Mouse (Mus musculus) liver, adult 2 months (tissue): ENCODE results near the gene Creb5. TPM values are rescaled to one million over a fixed set of nuclear protein-coding genes. Genes with fewer than 3 reads are reported as not detected.

Experiments used
- DNase-seq: peaks from one replicate; pipeline ENCODE4 v3.0.0-alpha.2; 2011; ENCODE audit warnings: low read depth, low spot score; ENCODE audit errors: extremely low read depth
- H3K27ac ChIP-seq: fragments of 200-500 bp; replicated peaks from 2 replicates; pipeline ENCODE4 v1.5.1; 2012; ENCODE audit warnings: low read depth, mild to moderate bottlenecking, control low read depth, inconsistent platforms, low read length; ENCODE audit not compliant: insufficient read depth
- H3K27me3 ChIP-seq: fragments of 200-500 bp; 2 replicates; pipeline ENCODE4 v1.6.1; 2012; ENCODE audit warnings: mild to moderate bottlenecking, moderate library complexity, low read length, inconsistent platforms; ENCODE audit not compliant: control insufficient read depth, insufficient read depth
- H3K36me3 ChIP-seq: fragments of 200-500 bp; 2 replicates; pipeline ENCODE4 v1.6.1; 2012; ENCODE audit warnings: low read length, inconsistent platforms; ENCODE audit not compliant: control insufficient read depth, insufficient read depth
- H3K4me1 ChIP-seq: fragments of 200-500 bp; 2 replicates; pipeline ENCODE4 v1.6.1; 2011; ENCODE audit warnings: low read length; ENCODE audit not compliant: control insufficient read depth, insufficient read depth
- H3K4me3 ChIP-seq: fragments of 200-500 bp; 2 replicates; pipeline ENCODE4 v1.5.1; 2011; ENCODE audit warnings: low read depth, mild to moderate bottlenecking, control low read depth, low read length, moderate library complexity; ENCODE audit not compliant: insufficient read depth
- H3K79me2 ChIP-seq: fragments of 200-500 bp; 2 replicates; pipeline ENCODE4 v1.6.1; 2012; ENCODE audit warnings: inconsistent platforms, mild to moderate bottlenecking, low read length, moderate library complexity; ENCODE audit not compliant: control insufficient read depth, insufficient read depth
- H3K9ac ChIP-seq: fragments of 200-500 bp; 2 replicates; pipeline ENCODE4 v1.6.1; 2012; ENCODE audit warnings: low read depth, mild to moderate bottlenecking, control low read depth, inconsistent platforms, low read length
- CTCF ChIP-seq: fragments of 200-500 bp; IDR thresholded peaks from 2 replicates; pipeline ENCODE4 v1.5.1; 2011; ENCODE audit warnings: low read depth, low read length, control low read depth
- POLR2A ChIP-seq: fragments of 200-500 bp; IDR thresholded peaks from 2 replicates; pipeline ENCODE4 v1.6.1; 2011; ENCODE audit warnings: low read length, control low read depth; ENCODE audit not compliant: insufficient read depth; ENCODE audit errors: extremely low read depth
- WGBS: fragments of 180-500 bp; shearing (Covaris S2); methylation state at CpG from one replicate; pipeline ENCODE4 v1.1.7; 2018; 5-methylcytosine and 5-hydroxymethylcytosine counted together
- polyA plus RNA-seq: library from polyadenylated mRNA; depleted of rRNA; stranded (reverse); fragments of >200 nt; gene quantifications from 2 replicates; pipeline ENCODE4 v1.2.3, GENCODE M21; 2012; rRNA removed
- total RNA-seq: library from RNA; depleted of rRNA; stranded (reverse); fragments of >200 nt; gene quantifications from 2 replicates; pipeline ENCODE4 v1.2.3, GENCODE M21; 2014; rRNA removed

Creb5 gene
- total RNA-seq, result 0.18 and 0.20 TPM in 2 replicates
- polyA plus RNA-seq, result 0.01 and 0.02 TPM in 2 replicates

DNA sequence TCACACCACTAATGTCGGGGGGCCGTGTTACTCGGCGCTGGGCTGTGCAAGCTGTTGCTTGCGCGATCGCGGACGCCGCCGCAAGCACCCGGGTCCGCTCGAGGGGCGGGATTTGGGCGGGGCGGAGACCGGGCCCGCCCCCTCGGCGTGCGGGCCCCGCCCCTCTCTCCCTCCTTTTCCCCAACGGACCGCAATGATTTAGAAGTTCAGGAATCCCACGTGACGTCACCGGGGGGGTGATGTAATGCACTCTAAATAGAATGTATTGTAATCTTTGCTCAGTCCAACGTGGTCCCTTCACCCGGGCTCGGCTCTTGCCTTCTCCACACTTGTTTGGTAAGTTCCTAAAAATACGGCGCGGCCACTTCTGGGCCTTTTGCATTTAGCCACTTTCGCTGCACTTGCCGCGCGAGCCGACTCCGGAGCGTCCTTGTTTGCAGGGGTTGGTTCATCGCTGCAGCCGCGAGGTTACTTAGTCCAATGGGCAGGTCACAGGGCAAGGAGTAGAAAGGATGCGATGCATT, at the start of gene Creb5:
Gene Creb5 (plus strand): TSS at position 233 of the 524 bp plus-strand sequence.
- Histone ChIP-seq H3K27me3 (peaks cover 26% of the 10 kb centered on the region), H3K27ac (no peak within 1 kb of the TSS)

DNA sequence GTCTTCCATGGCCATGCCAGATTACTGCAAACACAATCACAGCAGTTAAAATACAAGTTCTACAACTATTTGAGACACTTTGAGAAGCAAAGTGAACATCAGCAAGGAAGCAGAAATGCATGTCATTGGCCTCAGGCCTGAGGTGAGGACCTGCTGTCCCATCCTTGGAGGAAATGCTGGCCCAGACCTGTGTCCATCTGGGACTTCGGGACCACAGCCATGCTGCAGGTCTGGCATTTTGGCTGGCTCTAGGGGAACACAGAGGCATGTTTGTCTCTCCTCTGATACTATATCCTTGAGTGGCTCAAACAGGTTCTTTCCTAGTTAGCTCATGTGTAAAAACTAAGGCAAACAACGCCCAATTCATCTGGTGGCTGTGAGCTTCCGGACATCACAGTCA, 27.2 kb upstream of the Creb5 start:
- TF ChIP-seq CTCF (no peak), POLR2A (no peak)
- no peaks in the 10 kb centered on the region for H3K4me1 ChIP-seq
- no peak overlapping the region for H3K9ac ChIP-seq
- H3K4me3 ChIP-seq, result no peak overlapping the region
- DNase-seq, result no peak
- H3K79me2 ChIP-seq, result no peaks in the 10 kb centered on the region
- H3K27me3 ChIP-seq, result no peaks in the 10 kb centered on the region
- no peak overlapping the region for H3K27ac ChIP-seq
- no peaks in the 10 kb centered on the region for H3K36me3 ChIP-seq
- 88% methylated on average over 3 of the region's 3 CpGs for WGBS

More for the DNA sequence above, at the start of gene Creb5:
- WGBS, result under 1% methylated on average over 44 of the region's 45 CpGs
- Histone ChIP-seq H3K4me1 (peaks cover 4% of the 10 kb centered on the region; the same call in 1 of the 2 replicates), H3K36me3 (no peaks in the 10 kb centered on the region), H3K79me2 (no peaks in the 10 kb centered on the region), H3K4me3 (peak within 1 kb of the TSS; percentile 49), H3K9ac (no peak within 1 kb of the TSS)
- DNase-seq, result peak; percentile 36
- no peak for TF ChIP-seq POLR2A
- no peak for TF ChIP-seq CTCF

DNA sequence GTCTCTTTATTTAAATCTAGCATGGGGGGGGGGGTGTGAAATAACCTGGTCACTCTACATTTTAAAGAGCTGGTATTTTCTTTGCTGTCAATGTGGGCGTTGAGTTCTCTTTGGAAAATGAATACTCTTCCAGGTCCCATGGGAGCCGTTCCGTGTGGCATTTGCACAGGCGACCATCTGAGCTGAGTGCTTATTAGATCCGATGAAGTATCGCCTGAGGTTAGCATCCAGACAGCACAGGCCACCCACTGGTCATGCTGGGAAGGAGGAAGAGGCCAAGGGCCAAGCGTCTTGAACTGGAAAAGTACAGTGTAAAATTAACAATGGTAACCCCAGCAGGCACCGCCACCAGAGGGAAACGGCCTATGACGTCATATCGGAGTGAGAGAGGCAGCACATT, 24.7 kb upstream of the Creb5 start:
- no peak for TF ChIP-seq CTCF
- TF ChIP-seq POLR2A, result no peak
- Histone ChIP-seq H3K4me1 (no peaks in the 10 kb centered on the region), H3K79me2 (no peaks in the 10 kb centered on the region), H3K27ac (no peak overlapping the region), H3K9ac (no peak overlapping the region), H3K27me3 (no peaks in the 10 kb centered on the region), H3K36me3 (no peaks in the 10 kb centered on the region), H3K4me3 (no peak overlapping the region)
- 86% methylated on average over 11 of the region's 11 CpGs for WGBS
- DNase-seq, result no peak

DNA sequence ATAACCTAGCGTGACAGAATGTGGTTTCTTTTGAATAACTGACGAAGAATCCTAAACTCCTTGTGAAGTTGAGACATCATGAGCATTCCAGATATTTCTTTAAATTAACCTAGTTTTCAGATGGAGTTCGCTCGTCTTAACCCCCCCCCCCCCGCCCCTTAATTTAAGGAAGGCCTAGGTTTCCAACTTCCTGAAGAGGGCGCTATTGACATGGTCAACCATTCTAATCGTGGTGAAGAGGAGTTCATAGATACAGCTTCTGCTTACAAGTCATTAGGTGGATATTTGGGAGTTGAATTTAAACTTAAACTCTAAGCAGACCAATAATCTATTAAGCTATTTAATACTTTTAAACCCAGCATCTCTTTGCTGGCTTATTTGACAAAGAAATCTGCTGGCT, 20.0 kb upstream of the Creb5 start:
- DNase-seq, result peak; percentile 15
- H3K9ac ChIP-seq, result no peak overlapping the region
- H3K27me3 ChIP-seq, result no peaks in the 10 kb centered on the region; the same call in 1 of the 2 replicates
- TF ChIP-seq POLR2A (no peak), CTCF (no peak)
- WGBS, result 28% methylated on average over 7 of the region's 7 CpGs
- H3K36me3 ChIP-seq, result no peaks in the 10 kb centered on the region
- no peaks in the 10 kb centered on the region for H3K79me2 ChIP-seq
- no peaks in the 10 kb centered on the region for H3K4me1 ChIP-seq
- H3K27ac ChIP-seq, result no peak overlapping the region
- H3K4me3 ChIP-seq, result no peak overlapping the region

DNA sequence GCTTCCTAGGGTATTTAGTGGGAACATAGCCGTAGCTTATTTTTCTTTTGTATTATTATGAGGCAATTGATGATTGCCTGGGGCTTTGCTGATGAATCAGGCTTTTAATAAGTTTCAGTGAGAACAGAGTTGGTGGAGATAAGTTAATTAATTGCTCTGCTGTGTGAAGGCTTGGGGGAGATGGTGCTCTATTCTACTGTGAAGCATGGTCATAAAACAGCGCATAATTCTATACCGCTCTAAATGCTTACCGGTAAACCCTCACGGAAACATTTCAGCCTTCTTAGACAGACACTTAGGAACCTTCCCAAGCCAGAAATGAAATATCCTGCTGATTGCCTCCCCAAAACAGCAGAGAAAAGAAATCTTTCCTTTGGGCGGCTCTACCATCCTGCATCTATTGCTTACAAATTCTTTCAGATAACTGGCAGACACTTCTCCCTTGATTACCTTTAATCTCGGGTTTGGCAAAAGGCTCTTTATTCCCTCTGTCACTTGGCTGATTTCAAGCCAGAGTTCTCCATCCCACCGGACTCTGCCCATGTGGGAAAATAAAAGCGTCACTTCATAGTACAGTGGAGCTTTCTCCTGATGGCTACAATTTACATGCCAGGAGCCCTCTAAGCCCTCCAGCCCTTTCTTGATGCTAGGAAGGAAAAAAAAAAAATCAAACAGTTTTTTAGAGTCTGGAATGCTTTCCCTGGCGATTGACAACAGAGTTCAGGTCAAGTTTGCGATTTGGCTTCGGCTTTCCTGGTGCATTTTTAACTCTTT, 19.2 kb upstream of the Creb5 start:
- Histone ChIP-seq H3K27me3 (no peaks in the 10 kb centered on the region; the same call in 1 of the 2 replicates), H3K4me1 (no peaks in the 10 kb centered on the region), H3K4me3 (no peak overlapping the region), H3K79me2 (no peaks in the 10 kb centered on the region), H3K36me3 (no peaks in the 10 kb centered on the region), H3K27ac (no peak overlapping the region), H3K9ac (no peak overlapping the region)
- no peak for TF ChIP-seq CTCF
- no peak for TF ChIP-seq POLR2A
- WGBS, result 51% methylated on average over 12 of the region's 12 CpGs
- no peak for DNase-seq

DNA sequence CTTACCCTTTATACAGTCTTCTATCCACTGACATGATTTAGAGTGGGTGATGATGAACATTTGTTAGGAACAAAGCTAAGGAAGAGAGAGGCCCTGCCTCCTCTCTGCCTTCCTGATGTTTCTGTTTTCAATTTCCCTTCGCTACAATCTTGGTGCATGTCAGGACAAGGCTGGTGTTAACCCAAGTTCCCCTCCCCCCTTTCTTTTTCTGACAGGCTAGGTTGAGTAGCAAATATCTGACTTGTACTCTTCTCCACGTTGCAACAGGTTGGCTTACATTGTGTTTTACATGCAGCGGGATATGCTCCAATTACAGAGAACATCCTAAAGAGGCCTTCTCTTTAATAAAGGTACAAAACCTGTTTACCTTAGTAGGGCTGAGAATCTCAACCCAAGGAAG, 15.9 kb upstream of the Creb5 start:
- Histone ChIP-seq H3K36me3 (no peaks in the 10 kb centered on the region), H3K4me1 (no peaks in the 10 kb centered on the region), H3K9ac (no peak overlapping the region), H3K79me2 (no peaks in the 10 kb centered on the region), H3K27ac (no peak overlapping the region), H3K4me3 (no peak overlapping the region), H3K27me3 (no peaks in the 10 kb centered on the region; the same call in 1 of the 2 replicates)
- TF ChIP-seq POLR2A (no peak), CTCF (no peak)
- 61% methylated on average over 3 of the region's 3 CpGs for WGBS
- no peak for DNase-seq
